Mouse (Mus musculus) layer of hippocampus, postnatal 25 days (tissue): ENCODE data around the gene A630076J17Rik. TPM values are rescaled to one million over a fixed set of nuclear protein-coding genes. Genes with fewer than 3 reads are reported as not detected.
A peak's percentile ranks its signal among the peaks of the same experiment; 100 is the strongest.

Experiments used
- DNase-seq, 2 experiments: peaks; one replicate each; pipeline ENCODE4 v3.0.0; 2022; ENCODE audit warnings: mixed read lengths in 2 of 2, low spot score in 1 of 2; ENCODE audit errors: extremely low spot score in 1 of 2
- total RNA-seq, 2 experiments: library from RNA; stranded (reverse); gene quantifications; 2 replicates each; pipeline ENCODE4 v1.2.3; 2021

Gene A630076J17Rik
- total RNA-seq, 2 experiments from 2014 or later = not detected

DNA sequence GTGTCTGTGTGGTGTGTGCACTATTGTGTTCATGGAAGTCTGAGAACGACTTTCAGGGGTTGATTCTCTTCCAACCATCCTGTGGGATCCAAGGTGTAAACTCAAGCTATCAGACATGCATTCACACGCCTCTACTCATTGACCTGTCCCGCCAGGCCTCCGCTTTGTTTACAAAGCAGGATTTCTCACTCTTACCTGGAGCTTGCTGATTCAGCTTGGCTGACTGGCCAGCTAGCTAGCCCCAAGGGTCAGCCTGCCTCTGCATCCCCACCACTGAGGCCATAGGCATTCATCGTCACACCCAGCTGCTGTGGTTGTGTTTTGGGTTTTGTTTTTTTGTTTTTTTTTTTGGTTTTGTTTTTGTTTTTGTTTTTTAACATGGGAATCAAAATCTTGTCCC lies 1.2 kb upstream of the A630076J17Rik start:
- DNase-seq = no peak

DNA sequence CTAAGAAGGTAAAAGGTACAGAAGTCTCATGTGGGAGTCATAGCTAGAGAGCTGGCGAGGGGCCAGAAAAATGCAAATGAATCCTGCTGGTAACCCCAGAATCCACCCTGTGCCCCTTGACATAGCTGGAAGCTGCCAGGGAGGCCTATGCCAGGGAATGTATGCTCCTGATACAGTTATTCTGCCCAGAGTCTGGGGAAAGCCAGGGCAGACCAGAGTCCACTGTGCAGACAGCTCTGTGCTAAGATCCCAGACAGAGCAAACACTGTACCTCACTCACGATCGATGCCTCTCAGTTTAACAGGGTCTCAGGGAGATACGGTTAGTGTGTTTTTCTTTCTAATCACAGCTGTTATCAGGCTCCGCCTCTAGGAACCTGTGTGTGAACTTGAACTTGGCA lies 592 bp upstream of the A630076J17Rik start:
- DNase-seq = no peak

DNA sequence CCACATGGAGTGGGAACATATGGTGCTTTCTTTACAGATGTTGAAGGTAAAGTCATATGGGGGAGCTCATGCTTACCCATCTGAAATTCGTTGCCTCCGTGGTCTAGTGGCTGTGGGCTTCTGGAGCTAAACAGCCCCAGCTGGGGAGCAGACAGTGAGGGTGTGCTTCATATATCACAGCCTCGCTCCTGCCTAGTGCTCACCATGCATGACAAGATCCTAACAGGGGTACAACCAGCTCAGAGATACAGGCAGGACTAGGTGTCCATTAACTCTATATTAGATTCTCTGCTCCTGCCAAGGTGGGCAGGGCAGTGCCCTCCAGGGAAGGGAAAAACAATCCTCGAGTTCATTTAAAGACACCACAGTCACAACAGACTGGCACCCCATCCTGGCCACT lies 788 bp downstream of the A630076J17Rik start:
- DNase-seq = no peak

DNA sequence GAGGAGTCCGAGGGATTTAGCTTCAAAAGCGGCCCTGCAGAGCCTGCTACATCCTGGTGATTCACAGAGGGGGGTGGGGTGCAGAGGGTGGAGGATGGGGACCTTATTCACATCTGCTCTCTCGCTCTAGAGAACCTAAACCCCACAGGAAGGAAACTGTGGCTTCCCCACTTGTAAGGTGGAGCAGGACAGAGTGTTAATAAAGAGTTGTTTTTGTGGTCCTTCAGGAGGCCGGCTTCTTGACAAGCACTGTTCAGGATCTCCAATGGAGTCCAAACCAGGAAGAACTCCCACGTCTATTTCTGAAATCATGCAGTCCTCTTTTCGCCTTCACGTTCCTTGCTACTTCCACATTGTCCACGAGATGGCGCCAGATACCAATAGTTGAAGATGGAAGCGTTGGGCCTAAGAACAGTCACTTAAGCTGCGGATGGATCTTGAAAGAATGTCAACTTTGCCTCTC lies 3.0 kb downstream of the A630076J17Rik start:
- peak; percentile 84 to 97 for DNase-seq

DNA sequence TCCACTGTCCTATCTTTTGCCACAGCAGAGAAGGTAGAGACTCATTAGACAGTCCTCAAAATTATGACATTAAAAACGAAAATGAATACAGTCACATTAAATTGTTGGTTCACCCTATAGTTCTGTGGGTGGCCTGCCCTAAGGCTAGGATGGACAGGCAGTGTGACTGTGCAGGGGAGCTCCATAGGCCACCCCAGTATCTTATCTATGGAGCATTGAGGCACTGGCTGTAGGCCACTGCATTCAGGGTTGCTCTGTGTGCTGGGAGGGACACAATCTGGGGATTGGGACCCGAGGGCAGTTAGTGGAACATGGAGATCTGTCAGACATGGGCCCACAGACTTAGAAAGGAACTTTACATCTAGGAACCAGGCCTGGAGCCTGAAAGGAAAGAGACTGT lies 3.5 kb downstream of the A630076J17Rik start:
- no peak for DNase-seq

DNA sequence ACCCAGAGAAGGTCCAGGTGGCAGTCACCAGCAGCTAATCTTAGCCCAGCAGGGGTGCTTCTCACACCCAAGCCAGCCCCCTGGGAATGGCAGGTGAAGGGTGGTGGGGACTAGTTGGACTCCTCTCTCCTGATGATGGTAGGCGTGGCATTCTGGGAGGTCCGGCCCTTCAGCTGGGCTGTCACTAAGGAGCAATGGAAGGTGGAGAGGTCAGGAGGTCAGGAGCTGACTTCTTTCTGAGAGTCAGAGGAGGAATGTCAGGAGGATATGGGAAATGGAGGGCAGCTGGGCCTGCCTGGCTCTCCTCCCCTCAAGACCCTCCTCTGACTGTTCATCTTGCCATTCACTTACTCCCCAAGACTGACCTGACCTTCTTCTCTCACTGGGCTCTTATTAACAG lies 7.6 kb downstream of the A630076J17Rik start:
- no peak for DNase-seq

DNA sequence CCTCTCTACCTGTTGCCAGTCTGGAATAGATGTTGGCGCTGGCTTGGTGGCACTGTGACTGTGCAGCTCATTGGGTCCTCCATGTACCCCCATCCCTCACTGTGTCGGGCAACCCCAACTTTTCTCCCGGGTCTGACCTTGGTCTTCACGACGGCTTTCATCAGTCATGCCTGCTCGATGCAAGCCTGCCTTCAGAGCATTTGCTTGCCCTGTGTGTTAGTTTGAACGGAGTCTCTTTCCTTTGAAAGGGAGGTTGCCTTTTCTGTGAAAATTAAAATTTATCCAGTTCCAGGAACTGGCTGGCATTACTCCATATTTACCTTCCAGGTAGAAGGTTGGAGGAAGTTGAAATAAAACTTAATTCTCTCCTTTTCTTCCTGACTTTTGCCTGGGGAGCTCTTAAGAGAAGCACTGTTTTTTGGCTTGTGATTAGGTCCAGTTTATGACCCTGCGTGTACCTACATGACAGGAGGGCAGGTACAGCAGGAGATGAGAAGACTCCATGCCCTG lies 8.1 kb downstream of the A630076J17Rik start:
- no peak for DNase-seq

DNA sequence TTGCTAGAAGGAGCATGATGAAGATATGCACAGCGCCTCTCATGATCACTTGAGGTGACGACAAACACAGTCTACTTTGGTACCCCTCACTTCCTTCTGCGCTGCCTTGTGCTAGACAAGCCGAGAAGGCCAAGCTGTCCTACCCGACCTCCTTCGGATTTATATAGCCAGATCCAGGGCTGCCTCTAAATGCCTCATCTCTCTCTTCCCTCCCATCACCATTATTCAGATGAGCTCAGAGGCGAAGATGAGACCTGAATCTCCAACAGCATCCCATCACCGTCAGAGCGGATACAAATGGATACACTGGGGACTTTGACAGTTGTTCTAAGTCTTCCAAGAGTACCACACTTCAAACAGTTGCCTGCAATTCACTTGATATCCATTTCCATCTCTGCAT lies 9.2 kb downstream of the A630076J17Rik start, which contains the start of gene Prok1:
Gene Prok1 (minus strand): TSS at position 101 of the 400 bp plus-strand sequence.
- no peak for DNase-seq

DNA sequence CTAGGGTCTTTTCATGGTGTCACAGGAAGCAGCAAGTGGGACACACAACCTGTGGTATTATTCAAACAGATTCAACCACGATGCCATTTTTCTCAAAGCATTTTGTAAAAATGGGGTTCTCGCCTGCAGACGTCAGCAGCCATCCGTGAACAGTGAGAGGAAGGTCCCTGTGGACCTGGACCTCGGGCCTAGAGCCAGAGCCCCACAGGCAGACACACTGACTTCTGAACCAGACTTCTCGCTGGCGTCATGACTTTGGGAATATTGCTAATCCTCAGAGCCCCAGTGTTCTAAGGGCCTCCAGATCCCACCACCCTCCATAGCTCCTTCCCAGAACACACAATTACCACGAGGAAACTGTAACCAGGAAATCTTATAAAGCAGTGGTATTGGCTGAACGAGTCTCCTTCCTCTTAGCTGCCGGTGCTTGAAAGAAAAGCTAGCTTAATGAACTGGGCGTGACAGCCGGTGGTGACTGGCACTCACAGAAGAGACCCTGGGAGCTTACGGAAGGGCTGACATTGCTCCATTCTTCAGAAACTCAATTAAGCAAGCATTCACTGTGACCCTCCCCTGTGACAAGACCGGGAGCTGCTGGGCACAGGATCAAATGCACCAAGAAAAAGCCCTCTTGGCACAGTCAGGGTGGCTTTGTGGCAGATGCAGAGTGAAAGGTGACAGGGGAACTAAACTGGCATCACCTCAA lies 11.1 kb downstream of the A630076J17Rik start:
- DNase-seq = no peak

DNA sequence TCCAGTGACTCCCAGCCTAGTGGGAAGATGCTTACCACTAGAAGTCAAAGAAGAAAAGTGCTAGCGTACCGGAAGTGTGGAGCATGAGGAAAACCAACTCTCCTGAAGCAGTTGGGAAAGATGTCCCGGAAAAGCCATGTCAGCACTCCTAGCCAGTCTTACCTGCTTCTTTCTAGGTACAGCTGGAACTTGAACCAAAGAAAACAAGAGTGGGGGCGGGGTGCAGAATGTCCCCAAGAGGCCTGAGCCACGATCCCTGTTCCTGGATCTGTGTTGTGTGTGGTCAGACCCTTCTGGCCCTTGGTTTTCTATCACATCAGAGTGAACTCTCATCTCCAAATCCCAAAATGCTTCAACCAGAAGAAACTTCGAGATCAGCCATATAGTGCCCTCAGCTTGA lies 16.5 kb downstream of the A630076J17Rik start:
- DNase-seq = no peak

DNA sequence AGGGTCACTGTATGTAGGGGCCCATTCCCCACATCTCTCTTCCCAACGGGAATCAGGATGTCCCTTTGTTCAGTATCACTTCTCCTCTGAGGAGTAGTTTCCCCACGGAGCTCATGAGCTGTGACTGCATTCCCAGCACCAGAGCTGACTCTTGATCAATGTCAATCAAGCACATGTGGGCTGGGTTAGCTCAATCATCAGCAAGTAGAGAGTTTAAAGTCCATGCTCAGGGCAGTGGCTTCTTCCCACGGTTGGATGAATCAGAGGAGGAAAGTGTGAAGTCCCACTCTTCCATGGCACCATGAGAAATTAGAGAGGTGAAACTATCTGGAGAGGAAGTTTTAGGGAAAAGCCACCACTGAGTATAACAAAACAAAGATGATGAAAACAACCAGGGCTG lies 18.6 kb downstream of the A630076J17Rik start:
- DNase-seq = no peak

DNA sequence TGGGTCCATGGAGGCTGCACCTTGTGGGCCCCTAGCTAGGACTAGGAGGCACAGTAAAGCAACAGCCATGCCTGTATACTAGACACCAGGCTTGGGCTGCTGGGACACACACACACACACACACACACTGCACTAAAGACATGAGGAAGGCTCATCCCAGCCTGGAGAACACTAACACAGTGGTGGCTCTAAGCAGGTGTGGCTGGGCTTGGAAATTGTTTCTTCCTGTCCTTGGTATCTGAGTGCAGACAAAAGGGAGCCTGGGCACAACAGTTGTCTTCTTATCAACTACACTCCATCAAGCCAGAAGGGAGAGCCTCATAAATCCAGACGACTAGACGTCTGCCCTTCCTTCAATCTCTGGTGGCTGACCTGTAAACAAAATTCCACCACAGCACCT lies 19.9 kb downstream of the A630076J17Rik start:
- DNase-seq = no peak

DNA sequence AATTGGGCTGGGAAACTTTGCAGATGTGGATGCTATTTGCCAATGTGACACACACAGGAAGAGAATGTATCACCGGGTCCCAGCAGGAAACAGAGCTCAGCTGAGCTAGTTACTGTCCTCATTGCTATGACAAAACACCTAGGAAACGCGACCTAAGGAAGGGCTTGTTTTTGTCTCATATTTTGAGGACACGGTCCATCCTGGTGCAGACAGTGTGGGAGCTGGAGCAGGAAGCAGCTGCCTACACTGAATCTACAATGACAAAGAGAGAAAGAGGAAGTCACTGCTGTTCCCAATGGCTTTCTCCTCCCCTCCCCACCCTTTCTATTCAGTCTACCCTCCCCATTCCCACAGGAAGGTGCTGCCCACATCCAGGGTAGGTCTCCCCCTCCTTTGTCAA lies 21.6 kb downstream of the A630076J17Rik start:
- DNase-seq = no peak

DNA sequence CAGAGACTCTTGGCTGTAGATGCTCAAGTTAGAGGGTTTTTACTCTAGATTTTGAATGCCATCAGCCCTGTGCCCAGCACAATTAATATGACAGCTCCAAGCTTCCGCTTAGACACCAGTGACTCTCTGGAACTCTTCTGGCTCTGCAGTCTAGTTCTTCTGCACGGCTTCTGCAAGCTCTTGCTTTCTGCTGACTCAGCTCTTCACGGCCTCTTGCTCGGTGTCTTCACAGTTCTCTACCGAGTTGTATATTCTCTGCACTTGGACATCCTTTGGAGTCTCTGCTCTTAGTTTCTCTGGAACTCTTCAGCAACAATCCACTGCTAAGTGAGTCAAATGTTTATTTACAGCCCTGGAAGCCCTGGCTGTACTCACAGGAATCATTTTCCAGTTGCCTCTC lies 23.5 kb downstream of the A630076J17Rik start:
- no peak for DNase-seq

DNA sequence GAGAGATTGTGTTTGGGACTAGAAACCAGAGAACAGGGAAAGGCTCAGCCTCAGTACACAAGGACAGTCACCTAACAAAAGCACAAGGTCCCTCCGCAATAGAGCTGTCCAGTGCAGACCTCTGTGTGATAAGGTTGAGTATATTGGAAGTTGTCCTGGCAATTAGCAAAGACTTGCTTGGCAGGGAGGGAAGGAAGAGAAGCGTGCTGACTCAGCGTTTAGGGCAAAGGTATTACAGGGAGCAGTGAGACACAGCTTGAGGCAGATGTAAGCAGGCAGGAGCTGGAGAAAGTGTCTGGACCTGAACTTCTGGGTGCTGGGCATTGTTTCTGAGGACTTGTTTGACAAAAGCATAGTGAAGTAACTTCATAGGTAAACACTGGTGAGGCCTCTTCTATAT lies 25.6 kb downstream of the A630076J17Rik start:
- DNase-seq = no peak

DNA sequence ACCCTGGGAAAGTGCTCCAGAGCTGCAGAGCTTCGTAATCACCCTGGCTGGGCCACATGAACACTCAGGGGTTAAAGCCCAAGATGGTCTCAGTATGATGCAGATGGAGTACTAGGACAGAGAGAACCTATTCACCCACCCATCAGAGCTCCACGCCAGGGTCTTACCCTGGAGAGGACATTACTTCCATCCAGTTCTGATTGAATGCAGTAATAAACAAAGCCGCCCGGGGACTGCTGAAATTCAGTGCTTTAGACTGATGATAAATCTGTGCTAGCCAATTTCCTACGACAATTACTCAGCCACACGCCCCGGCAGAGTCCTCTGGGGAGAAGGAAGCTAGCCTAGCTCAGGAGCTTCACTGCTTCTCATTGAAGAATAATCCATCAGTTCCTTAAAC lies 26.3 kb downstream of the A630076J17Rik start:
- DNase-seq = no peak

DNA sequence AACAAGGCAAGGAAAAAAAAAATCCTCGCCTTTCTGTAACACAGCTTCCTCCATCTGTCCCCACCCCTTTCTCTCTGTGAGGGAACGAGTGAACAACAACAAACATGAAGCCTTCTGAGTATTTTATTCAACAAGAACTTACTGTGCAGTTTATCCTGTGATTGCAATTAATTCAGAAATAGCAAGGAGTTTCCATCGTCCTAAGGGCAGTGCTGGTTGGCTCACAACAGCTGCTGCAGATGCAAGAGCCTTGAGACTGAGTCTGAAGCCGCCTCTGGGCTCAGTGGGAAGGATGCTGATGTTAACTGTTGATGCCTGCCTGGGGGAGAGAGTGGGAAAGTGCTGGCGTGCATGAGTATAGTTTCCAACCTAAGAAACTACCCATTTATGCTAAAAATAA lies 27.5 kb downstream of the A630076J17Rik start:
- no peak for DNase-seq

DNA sequence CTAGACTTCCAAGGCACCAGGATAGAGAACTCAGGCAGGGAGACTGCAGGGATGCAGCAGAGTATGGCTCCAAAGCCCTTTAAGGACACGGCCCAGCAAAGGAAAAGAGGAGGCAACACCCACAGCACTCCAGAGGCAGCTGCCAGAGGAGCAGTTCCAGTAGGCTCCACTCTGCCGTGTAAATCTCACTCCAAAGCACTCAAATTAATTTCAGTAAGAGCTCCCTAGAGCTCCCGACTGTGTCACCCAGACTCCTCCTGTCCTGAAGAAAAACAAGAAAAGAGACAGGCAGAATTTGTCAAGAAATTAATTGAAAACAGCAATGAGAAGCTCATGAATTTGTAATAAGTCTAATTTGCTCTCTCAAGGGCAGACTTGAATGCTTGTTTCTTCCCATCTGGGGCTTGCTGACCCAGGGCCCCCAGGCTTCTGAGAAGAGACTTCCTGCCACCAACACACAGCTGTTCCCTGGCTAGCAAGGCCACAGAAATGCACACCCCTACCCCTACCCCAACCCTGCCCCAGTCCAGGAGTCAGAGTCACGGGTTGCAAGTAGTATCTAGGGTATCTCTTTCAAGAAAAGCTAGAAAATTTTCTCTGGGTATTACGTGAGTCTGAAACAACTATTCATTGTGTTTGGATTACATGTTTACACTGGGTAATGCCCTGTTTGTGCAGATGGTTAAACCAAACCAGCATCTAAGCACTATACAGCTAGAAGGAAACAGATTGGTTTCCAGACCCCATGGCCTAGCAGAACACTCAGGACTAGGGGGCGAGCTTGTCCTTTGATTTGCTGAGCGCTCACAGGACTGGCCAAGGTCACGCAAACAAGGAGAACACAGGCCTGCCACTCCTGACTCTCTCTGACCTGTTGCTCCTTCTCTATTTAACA lies 30.8 kb downstream of the A630076J17Rik start:
- DNase-seq = peak in 1 of 2 experiments; percentile 15

DNA sequence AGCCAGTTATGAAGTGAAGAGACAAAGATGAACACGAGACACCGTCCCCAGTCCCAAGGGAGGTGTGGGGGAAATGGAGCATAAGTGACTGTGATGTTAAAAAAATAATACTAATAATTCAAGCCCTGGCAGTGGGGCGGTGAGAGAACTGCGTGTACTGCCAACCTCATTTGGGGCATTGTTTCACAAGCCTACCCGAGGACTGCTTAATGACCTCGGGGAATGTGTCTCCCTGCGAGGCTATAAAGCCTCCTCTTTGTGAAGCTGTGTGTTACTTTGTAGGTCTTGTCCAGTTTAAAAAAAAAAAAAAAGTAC lies 31.4 kb downstream of the A630076J17Rik start:
- DNase-seq = no peak

DNA sequence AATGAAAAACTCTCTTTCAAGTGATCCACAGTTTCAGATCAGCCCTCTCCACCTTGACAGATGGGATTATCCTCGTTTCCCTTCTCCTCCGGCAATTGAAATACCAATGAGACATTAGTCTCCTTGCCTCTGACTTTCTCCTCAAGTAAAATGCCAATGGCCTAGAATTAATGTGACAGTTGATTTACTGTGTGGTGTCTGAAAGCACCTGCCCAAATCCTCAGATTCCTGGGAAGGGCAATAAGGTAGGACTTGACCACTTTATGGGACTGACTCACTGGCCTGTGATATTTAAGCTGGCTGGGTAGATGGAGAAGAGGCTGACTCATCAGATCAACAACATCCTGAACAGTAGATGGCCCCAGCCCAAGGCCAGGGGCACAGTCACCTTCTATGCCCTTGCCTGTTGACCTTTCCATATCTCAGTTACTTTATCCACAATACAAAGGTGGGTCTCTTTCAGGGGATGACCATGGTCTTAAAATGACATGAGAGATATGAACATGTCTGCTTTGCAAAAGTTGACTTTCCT lies 36.5 kb downstream of the A630076J17Rik start:
- no peak for DNase-seq

DNA sequence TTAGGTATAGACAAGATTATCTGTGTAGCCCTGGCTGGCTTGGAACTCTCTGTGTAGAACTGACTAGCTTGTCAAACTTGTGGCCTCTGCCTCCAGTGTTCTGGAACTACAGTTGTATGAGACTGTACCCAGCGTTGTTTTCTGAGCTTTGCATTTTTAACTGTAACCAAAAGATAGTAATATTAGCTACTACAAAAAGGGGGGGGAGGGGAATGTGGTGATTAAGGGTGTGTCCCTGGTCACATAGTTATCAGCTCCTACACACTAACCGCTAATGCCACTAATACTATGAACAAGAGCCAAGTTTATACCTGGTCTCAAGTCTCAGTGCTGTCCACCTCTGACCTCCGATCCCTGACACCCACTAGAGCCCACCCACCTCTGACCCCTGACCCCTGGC lies 42.0 kb downstream of the A630076J17Rik start:
- no peak for DNase-seq
